Mouse (Mus musculus): ENCODE data around the gene Rilp.

Rilp gene

GRCm38 (mm10) chr11:75509741-75510626 lies at the start of gene Rilp:
TSS of gene Rilp (plus strand) at chr11:75510094.
- no peak for DNase-seq (ENCODE audit: low read depth, low spot score)

- DNase-seq (ENCODE audit: low read depth, low spot score): peak; percentile 93
Observed at GRCm38 (mm10) chr11:75460103-75460843, 49.6 kb upstream of the Rilp start.

- peak; percentile 99 for DNase-seq (ENCODE audit: low read depth, low spot score)
Observed at GRCm38 (mm10) chr11:75460844-75461742, 48.8 kb upstream of the Rilp start, which contains the start of gene Tlcd2. TSS of gene Tlcd2 (plus strand) at chr11:75461715.

GRCm38 (mm10) chr11:75461743-75462252 lies 48.1 kb upstream of the Rilp start:
- no peak for DNase-seq (ENCODE audit: low read depth, low spot score)

GRCm38 (mm10) chr11:75462253-75462783 lies 47.6 kb upstream of the Rilp start:
- peak; percentile 65 for DNase-seq (ENCODE audit: low read depth, low spot score)

GRCm38 (mm10) chr11:75462865-75463336 lies 47.0 kb upstream of the Rilp start:
- DNase-seq (ENCODE audit: low read depth, low spot score): peak; percentile 85

GRCm38 (mm10) chr11:75463624-75464023 lies 46.3 kb upstream of the Rilp start:
- no peak for DNase-seq (ENCODE audit: low read depth, low spot score)

- no peak for DNase-seq (ENCODE audit: low read depth, low spot score)
Observed at GRCm38 (mm10) chr11:75464417-75464816, 45.5 kb upstream of the Rilp start.

- DNase-seq (ENCODE audit: low read depth, low spot score): no peak
Observed at GRCm38 (mm10) chr11:75465051-75465450, 44.8 kb upstream of the Rilp start.

GRCm38 (mm10) chr11:75466731-75467505 lies 43.0 kb upstream of the Rilp start:
- no peak for DNase-seq (ENCODE audit: low read depth, low spot score)

- DNase-seq (ENCODE audit: low read depth, low spot score): peak; percentile 56
Observed at GRCm38 (mm10) chr11:75467512-75468215, 42.2 kb upstream of the Rilp start.

GRCm38 (mm10) chr11:75468410-75468809 lies 41.5 kb upstream of the Rilp start:
- DNase-seq (ENCODE audit: low read depth, low spot score): no peak

- DNase-seq (ENCODE audit: low read depth, low spot score): no peak
Observed at GRCm38 (mm10) chr11:75469261-75469660, 40.6 kb upstream of the Rilp start.

GRCm38 (mm10) chr11:75470675-75471074 lies 39.2 kb upstream of the Rilp start:
- no peak for DNase-seq (ENCODE audit: low read depth, low spot score)

GRCm38 (mm10) chr11:75472469-75473081 lies 37.3 kb upstream of the Rilp start:
- no peak for DNase-seq (ENCODE audit: low read depth, low spot score)

GRCm38 (mm10) chr11:75473376-75473775 lies 36.5 kb upstream of the Rilp start:
- no peak for DNase-seq (ENCODE audit: low read depth, low spot score)

GRCm38 (mm10) chr11:75486192-75486591 lies 23.7 kb upstream of the Rilp start:
- DNase-seq (ENCODE audit: low read depth, low spot score): no peak

- peak; percentile 96 for DNase-seq (ENCODE audit: low read depth, low spot score)
Observed at GRCm38 (mm10) chr11:75486601-75487285, 23.2 kb upstream of the Rilp start, which contains the start of gene Prpf8. TSS of gene Prpf8 (plus strand) at chr11:75486816.

All from c-Kit-negative CD71-positive TER-119-positive erythroid progenitor cells, embryonic 14.5 days (primary cell).